Mouse (Mus musculus): Measurements from ENCODE around the gene Plekho2. TPM values are rescaled to one million over a fixed set of nuclear protein-coding genes. Genes with fewer than 3 reads are reported as not detected.

Plekho2 gene
- polyA plus RNA-seq, 1 experiment from 2014 or later: 11.3 TPM

- ATAC-seq: peak; percentile 57
Measured at GRCm38 (mm10) chr9:65587573-65588358, 7.9 kb upstream of the Plekho2 start.

GRCm38 (mm10) chr9:65587270-65587572 lies 7.4 kb upstream of the Plekho2 start:
- peak overlapping the region; percentile 64 for H3K4me3 ChIP-seq (ENCODE audit: low read length)
- no peaks in the 10 kb centered on the region for H3K9me3 ChIP-seq (ENCODE audit: control insufficient read depth, low read length)
- no peak overlapping the region for H3K27ac ChIP-seq (ENCODE audit: low read length)
- peak overlapping the region; percentile 75 for H3K9ac ChIP-seq (ENCODE audit: low read depth, low read length)
- peak; percentile 10; the same call in 1 of the 2 replicates for ATAC-seq
- no peaks in the 10 kb centered on the region for H3K27me3 ChIP-seq (replicated peaks; ENCODE audit: control insufficient read depth, insufficient read depth, low read length)
- peak overlapping the region; percentile 97 for H3K4me2 ChIP-seq (ENCODE audit: low read depth, low read length)
- WGBS: under 1% methylated on average over 6 of the region's 6 CpGs
- H3K36me3 ChIP-seq (ENCODE audit: control insufficient read depth, insufficient read depth, low read length): no peaks in the 10 kb centered on the region
- H3K4me1 ChIP-seq (ENCODE audit: control insufficient read depth, insufficient read depth, low read length): peaks cover 14% of the 10 kb centered on the region

More at GRCm38 (mm10) chr9:65587573-65588358, 7.9 kb upstream of the Plekho2 start:
- peak overlapping the region; percentile 97 for H3K4me2 ChIP-seq (ENCODE audit: low read depth, low read length)
- H3K9me3 ChIP-seq (ENCODE audit: control insufficient read depth, low read length): no peaks in the 10 kb centered on the region
- peak overlapping the region; percentile 75 for H3K9ac ChIP-seq (ENCODE audit: low read depth, low read length)
- no peaks in the 10 kb centered on the region for H3K36me3 ChIP-seq (ENCODE audit: control insufficient read depth, insufficient read depth, low read length)
- peak overlapping the region; percentile 64 for H3K4me3 ChIP-seq (ENCODE audit: low read length)
- H3K27ac ChIP-seq (ENCODE audit: low read length): no peak overlapping the region
- peaks cover 14% of the 10 kb centered on the region for H3K4me1 ChIP-seq (ENCODE audit: control insufficient read depth, insufficient read depth, low read length)
- under 1% methylated on average over 64 of the region's 64 CpGs for WGBS
- no peaks in the 10 kb centered on the region for H3K27me3 ChIP-seq (replicated peaks; ENCODE audit: control insufficient read depth, insufficient read depth, low read length)

GRCm38 (mm10) chr9:65586406-65587269 lies 6.8 kb upstream of the Plekho2 start, which contains the start of gene Pif1:
Pif1 (plus strand) TSS chr9:65587160.
- Histone ChIP-seq H3K27me3 (replicated peaks; ENCODE audit: control insufficient read depth, insufficient read depth, low read length) (no peaks in the 10 kb centered on the region), H3K4me1 (ENCODE audit: control insufficient read depth, insufficient read depth, low read length) (peaks cover 14% of the 10 kb centered on the region), H3K27ac (ENCODE audit: low read length) (peak within 1 kb of the TSS; percentile 27; the same call in 1 of the 2 replicates), H3K36me3 (ENCODE audit: control insufficient read depth, insufficient read depth, low read length) (no peaks in the 10 kb centered on the region), H3K9me3 (ENCODE audit: control insufficient read depth, low read length) (no peaks in the 10 kb centered on the region), H3K9ac (ENCODE audit: low read depth, low read length) (peak within 1 kb of the TSS; percentile 75), H3K4me3 (ENCODE audit: low read length) (peak within 1 kb of the TSS; percentile 64), H3K4me2 (ENCODE audit: low read depth, low read length) (peak within 1 kb of the TSS; percentile 97)
- 10% methylated on average over 28 of the region's 28 CpGs for WGBS
- peak; percentile 85 for ATAC-seq

GRCm38 (mm10) chr9:65583045-65583444 lies 3.2 kb upstream of the Plekho2 start:
- Histone ChIP-seq H3K4me3 (ENCODE audit: low read length) (no peak overlapping the region), H3K4me2 (ENCODE audit: low read depth, low read length) (no peak overlapping the region), H3K36me3 (ENCODE audit: control insufficient read depth, insufficient read depth, low read length) (no peaks in the 10 kb centered on the region), H3K27me3 (replicated peaks; ENCODE audit: control insufficient read depth, insufficient read depth, low read length) (no peaks in the 10 kb centered on the region), H3K27ac (ENCODE audit: low read length) (no peak overlapping the region), H3K4me1 (ENCODE audit: control insufficient read depth, insufficient read depth, low read length) (peaks cover 11% of the 10 kb centered on the region), H3K9ac (ENCODE audit: low read depth, low read length) (no peak overlapping the region), H3K9me3 (ENCODE audit: control insufficient read depth, low read length) (no peaks in the 10 kb centered on the region)
- 0 out of 2 replicates have a peak, but pooled peaks have one; percentile 14 for ATAC-seq
- WGBS: 20% methylated on average over 8 of the region's 8 CpGs

- H3K9me3 ChIP-seq (ENCODE audit: control insufficient read depth, low read length): no peaks in the 10 kb centered on the region
- peaks cover 21% of the 10 kb centered on the region for H3K4me1 ChIP-seq (ENCODE audit: control insufficient read depth, insufficient read depth, low read length)
- no peaks in the 10 kb centered on the region for H3K36me3 ChIP-seq (ENCODE audit: control insufficient read depth, insufficient read depth, low read length)
- peak overlapping the region; percentile 88 for H3K4me2 ChIP-seq (ENCODE audit: low read depth, low read length)
- peak overlapping the region; percentile 71 for H3K4me3 ChIP-seq (ENCODE audit: low read length)
- H3K27ac ChIP-seq (ENCODE audit: low read length): peak overlapping the region; percentile 77
- peak overlapping the region; percentile 60 for H3K9ac ChIP-seq (ENCODE audit: low read depth, low read length)
- peak; percentile 32 for ATAC-seq
- 6% methylated on average over 24 of the region's 29 CpGs for WGBS
- no peaks in the 10 kb centered on the region for H3K27me3 ChIP-seq (replicated peaks; ENCODE audit: control insufficient read depth, insufficient read depth, low read length)
Measured at GRCm38 (mm10) chr9:65580401-65581256, 789 bp upstream of the Plekho2 start.

GRCm38 (mm10) chr9:65578801-65579249 lies 1.0 kb downstream of the Plekho2 start:
- Histone ChIP-seq H3K4me2 (ENCODE audit: low read depth, low read length) (peak overlapping the region; percentile 88), H3K4me1 (ENCODE audit: control insufficient read depth, insufficient read depth, low read length) (peaks cover 32% of the 10 kb centered on the region), H3K9me3 (ENCODE audit: control insufficient read depth, low read length) (no peaks in the 10 kb centered on the region), H3K27me3 (replicated peaks; ENCODE audit: control insufficient read depth, insufficient read depth, low read length) (no peaks in the 10 kb centered on the region), H3K36me3 (ENCODE audit: control insufficient read depth, insufficient read depth, low read length) (no peaks in the 10 kb centered on the region), H3K9ac (ENCODE audit: low read depth, low read length) (peak overlapping the region; percentile 75), H3K4me3 (ENCODE audit: low read length) (peak overlapping the region; percentile 71), H3K27ac (ENCODE audit: low read length) (peak overlapping the region; percentile 35)
- 49% methylated on average over 9 of the region's 9 CpGs for WGBS
- ATAC-seq: no peak

- H3K4me3 ChIP-seq (ENCODE audit: low read length): no peak overlapping the region
- no peak overlapping the region for H3K9ac ChIP-seq (ENCODE audit: low read depth, low read length)
- H3K4me1 ChIP-seq (ENCODE audit: control insufficient read depth, insufficient read depth, low read length): peaks cover 32% of the 10 kb centered on the region
- H3K4me2 ChIP-seq (ENCODE audit: low read depth, low read length): no peak overlapping the region
- WGBS: 86% methylated on average over 4 of the region's 4 CpGs
- no peak overlapping the region for H3K27ac ChIP-seq (ENCODE audit: low read length)
- no peaks in the 10 kb centered on the region for H3K27me3 ChIP-seq (replicated peaks; ENCODE audit: control insufficient read depth, insufficient read depth, low read length)
- no peak for ATAC-seq
- no peaks in the 10 kb centered on the region for H3K36me3 ChIP-seq (ENCODE audit: control insufficient read depth, insufficient read depth, low read length)
- H3K9me3 ChIP-seq (ENCODE audit: control insufficient read depth, low read length): no peaks in the 10 kb centered on the region
Measured at GRCm38 (mm10) chr9:65577511-65578196, 2.2 kb downstream of the Plekho2 start.

- Histone ChIP-seq H3K36me3 (ENCODE audit: control insufficient read depth, insufficient read depth, low read length) (no peaks in the 10 kb centered on the region), H3K4me2 (ENCODE audit: low read depth, low read length) (no peak overlapping the region), H3K27ac (ENCODE audit: low read length) (no peak overlapping the region), H3K27me3 (replicated peaks; ENCODE audit: control insufficient read depth, insufficient read depth, low read length) (no peaks in the 10 kb centered on the region), H3K4me1 (ENCODE audit: control insufficient read depth, insufficient read depth, low read length) (peaks cover 32% of the 10 kb centered on the region), H3K4me3 (ENCODE audit: low read length) (no peak overlapping the region), H3K9ac (ENCODE audit: low read depth, low read length) (no peak overlapping the region), H3K9me3 (ENCODE audit: control insufficient read depth, low read length) (no peaks in the 10 kb centered on the region)
- ATAC-seq: no peak
- 57% methylated on average over 7 of the region's 7 CpGs for whole genome bisulfite sequencing
Measured at GRCm38 (mm10) chr9:65576861-65577510, 2.9 kb downstream of the Plekho2 start.

All from intestine, embryonic 16.5 days (tissue).